Mouse (Mus musculus) spleen, postnatal 36 days (tissue): ENCODE data around the gene Fgf10.

Source experiments
- DNase-seq, 2 experiments: peaks; one replicate each; pipeline ENCODE4 v3.0.0; 2022; ENCODE audit warnings: low spot score in 2 of 2, mixed read lengths in 1 of 2

The Fgf10 gene

DNA sequence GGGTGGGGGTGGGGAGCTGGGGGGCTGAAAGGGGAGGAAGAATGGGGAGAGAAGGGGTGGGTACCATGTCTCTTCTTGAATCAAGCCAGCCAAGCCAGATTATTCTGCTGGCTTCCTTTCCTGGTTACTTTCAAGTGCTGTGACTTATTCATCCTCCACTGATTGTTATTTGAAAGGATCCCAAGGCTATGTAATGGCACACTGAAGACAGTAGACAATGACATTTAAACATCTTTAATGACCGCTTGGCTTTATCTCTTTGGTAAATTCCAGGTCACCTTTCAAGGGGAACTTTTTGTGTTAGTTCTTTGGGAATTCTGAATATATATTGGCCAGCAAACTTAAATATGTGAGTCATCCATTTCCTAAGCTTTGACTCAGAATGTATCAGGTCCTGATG lies 47.1 kb downstream of the Fgf10 start:
- no peak for DNase-seq

DNA sequence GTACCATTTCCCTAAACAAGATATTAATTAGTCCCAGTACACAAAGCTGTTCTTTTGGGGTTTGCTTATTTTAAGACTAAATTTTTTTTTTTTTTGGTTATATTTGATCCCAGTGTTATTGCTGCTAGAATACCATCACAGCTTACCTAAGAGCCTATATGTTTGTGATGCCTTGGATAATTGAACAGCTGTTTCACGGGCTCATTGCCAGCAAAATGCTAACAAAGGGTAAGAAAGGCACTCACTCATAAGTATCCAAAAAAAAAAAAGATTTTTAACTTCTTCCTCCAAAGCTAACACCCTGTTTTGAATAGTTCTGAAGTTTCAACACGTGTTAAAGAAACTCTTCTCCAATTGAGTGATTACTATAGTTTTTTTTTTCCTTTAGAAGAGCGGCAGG lies 48.8 kb downstream of the Fgf10 start:
- DNase-seq = no peak

DNA sequence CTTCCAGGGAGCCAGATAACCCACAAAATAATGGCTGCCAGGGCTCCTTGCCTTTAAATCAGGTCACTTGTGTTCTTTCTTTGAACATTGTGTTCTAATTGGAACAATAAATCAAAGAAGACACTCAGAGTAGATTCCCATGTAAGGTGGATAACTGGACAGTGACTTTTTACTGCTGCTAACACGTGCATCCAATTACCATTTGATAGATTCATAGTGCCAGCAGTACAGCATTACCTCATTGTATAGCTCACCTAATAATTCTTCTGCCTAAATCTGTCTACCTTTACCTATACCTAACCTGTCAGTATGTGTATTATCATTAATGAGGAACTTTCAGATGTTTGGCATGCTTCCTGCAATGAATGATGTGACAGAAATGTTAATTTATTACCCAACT lies 52.1 kb downstream of the Fgf10 start:
- DNase-seq = no peak

DNA sequence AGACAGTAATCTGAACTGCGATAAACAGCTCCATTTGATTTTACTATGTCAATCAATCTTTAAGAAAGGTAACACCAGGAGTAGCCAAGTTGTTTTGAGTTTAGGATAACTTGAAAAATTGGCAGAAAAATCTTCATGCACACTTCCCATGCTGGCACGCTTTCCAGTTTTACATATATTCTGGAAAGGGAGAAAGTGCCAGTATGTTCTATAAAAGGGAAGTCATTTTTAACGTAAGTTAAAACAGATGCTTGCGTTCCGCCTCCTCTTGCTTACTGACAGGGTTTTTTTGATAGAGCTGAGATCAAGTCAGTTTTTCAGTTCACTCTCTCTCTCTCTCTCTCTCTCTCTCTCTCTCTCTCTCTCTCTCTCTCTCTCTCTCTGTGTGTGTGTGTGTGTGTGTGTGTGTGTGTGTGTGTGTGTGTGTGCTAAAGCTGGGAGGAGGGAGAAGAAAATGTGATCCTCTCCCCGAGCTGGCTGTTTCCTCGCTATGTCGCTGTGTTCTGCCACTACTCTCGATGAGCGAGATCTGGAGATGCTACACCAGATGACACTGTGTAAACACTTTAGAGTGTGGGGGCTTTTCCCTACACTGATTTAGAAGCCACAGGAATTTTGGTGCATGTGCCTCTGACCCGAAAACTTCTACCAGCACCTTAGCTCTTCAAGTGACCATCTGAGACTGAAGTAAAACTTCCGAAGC lies 62.4 kb downstream of the Fgf10 start:
- no peak for DNase-seq

DNA sequence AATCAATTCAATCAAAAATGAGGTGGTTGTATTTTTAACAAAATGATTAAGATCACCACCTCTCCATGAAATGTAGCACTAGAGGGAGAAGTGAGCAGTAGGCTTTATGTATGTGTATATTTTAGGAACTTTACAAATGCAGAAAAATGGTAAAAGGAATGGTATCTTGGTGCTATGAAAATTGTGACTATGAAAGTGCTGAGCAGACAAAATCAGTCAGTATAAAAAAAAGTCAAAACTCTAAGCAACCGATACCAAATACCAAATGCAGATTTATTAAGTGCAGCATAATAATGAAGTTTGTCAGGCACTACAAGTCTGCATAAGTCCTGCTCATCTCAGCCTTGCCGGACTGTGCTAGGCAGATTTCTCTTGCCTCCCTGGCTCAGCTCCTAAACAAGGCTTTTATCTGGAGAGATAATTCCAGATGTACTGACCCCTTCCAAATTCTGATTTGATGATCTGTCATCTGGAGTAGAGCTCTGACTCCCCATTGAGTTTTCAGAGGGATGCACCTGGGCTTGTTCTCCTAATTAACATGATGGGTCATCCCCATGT lies 70.3 kb downstream of the Fgf10 start:
- no peak for DNase-seq

DNA sequence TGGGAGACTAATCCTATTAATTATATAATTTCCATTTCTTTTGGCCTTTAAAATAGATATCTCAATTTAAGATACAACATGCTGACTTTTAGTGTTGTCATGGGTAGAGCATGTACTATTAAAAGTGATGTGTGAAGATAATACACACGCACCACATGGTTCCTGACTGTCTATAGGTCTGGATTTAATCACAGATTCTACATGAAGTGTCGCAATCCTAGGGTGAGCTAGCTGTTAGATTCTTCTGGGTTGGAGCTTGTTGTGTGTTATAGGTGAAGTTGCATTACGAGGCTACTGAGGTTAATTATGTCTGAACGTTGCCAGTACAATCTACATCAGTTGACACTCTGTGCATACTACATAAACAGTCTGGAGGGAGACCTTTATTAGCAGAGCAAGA lies 73.2 kb downstream of the Fgf10 start:
- DNase-seq = no peak

DNA sequence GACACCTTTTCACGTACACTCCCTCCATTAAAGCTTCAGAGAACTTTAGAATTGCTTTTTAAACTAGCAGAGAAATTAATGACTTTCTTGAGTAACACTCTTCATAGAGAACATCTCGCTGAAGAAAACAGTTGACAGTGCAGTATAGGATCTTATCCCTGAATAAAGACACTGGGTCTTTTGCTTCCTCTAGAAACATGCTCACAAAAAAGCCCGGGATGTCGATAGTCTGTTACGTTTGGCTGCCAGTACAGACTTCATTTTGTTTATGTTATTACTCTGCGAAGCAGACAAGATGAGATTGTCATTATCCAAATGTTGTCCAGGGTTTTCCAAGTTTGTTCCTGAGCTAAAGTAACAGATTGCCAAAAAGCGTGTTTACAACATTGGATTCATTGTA lies 75.2 kb downstream of the Fgf10 start:
- no peak for DNase-seq

DNA sequence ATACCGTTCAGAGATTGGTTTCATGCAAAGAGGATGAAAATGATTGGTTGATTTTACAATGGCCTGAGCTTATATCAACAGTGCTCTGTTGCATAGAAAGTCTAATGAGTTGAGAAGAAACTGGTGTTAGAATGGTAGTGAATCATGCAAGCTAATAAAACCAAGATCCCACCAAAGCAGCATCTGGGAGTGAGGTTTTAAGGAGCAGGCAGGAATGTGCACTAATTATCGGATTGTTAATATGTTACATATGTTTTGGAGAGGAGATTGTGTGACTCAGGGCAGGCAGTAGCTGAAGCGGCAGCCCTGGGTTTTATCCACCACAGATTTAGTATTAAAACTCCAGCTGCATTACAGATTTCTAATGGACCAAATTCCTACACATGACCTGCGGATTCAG lies 76.8 kb downstream of the Fgf10 start:
- no peak for DNase-seq

DNA sequence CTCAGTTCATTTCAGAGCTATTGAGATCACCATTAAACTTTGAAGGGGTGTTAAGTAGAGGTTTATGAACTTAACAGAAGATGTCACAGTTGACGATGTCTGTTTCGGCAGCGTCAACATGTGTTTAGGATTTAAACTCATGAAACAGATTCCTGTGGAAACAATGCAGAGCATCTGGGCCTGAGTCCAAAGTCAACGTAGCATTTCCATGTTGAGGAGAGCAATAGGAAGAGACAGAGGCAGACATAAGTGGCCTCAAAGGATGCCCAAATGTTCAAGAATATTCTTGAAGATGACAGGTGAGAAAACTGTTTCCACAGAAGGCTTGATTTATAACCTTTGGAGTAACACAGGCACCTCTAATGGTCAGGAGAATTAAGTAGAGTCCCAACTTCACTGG lies 84.4 kb downstream of the Fgf10 start:
- no peak for DNase-seq

DNA sequence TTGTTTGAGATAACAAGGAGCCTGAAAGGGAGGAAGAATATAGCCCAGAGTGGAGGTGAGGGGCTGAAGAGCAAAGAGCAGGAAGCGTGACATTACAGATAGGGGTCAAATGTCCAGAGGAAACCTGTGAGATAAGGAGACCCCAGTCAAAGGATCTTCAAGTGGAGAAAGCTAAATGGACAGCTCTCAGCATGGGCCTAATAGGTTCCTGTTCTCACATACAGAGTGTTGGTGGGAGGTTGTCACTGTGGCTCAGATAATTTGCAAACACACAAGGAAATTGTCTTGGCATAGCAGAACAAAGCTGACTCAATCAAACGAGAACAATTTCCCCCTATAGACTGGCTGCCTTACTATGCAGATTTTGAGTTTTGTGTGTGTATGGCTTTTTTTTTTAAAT lies 89.4 kb downstream of the Fgf10 start:
- DNase-seq = no peak

DNA sequence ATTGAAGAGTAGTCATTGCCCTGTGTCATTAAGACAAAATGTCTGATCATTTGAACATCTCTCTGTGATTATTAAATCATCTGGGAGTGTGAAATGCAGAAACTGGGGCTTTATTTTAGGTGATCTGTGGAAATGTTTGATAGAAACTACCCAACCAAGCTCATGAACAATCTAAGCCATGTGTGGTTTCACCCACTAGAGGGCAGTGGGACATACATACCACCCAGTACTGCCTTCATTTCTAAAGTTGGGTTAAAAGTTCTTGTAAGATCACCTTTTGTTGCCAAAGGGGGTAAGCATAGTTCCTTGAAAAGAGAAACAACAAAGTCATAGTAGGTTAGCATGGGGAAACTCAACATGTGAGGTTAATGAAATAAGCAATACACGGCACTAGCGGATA lies 93.4 kb downstream of the Fgf10 start:
- DNase-seq = no peak

DNA sequence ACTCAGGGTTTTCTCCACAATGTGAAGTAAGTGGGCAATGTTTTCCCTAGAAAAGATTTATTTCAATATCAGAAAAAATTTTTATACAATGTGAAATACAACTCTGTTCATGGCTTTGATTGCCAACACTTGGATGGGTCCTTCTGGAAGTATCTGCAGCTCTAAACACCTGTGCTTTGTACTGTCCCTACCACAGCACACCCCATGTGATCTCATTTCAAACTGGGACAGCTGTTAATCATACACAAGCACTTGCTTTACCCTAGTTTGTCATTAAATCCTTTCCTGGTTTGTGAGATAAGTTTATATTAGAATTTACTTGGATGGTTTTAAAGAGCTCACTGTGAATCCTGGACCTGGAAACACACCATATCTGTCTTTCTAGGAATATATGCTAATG lies 102.6 kb downstream of the Fgf10 start:
- DNase-seq = no peak

DNA sequence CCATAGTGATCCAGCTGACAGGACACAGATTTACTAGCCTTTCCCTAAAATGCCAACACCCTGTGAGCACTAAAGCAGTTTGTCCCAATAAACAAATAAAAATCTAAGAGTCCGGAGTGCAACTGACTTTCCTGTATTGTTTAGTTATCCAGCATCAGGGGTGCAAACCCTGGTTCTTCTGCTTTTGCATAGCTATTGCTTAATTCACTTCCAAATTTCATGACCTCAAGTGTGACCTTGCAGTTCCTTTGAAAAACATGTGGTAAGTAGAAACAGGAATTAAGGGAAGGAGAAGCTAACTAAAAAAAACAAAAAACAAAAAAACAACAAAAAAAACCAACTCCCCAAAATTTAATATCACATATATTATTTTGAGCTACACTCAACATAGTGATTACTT lies 105.6 kb downstream of the Fgf10 start:
- no peak for DNase-seq

DNA sequence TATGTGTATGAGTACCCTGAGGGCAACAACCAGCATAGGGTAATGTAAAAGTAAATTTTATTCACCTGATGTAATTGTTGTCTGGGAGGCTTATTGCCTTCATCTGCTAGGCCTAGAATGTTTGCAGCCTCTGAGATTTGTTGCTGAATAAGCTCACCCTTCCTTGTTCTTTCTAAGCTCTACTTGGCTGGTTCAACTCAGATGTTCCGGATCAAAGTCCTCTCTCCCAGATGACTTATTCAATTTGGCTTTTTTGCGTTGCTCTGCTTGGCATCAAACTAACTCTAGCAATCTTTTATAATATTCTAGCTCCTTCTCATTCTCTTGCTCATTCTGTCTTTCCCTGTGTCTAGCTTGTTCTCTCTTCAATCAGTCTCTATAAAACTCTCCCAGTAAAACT lies 109.6 kb downstream of the Fgf10 start:
- no peak for DNase-seq

DNA sequence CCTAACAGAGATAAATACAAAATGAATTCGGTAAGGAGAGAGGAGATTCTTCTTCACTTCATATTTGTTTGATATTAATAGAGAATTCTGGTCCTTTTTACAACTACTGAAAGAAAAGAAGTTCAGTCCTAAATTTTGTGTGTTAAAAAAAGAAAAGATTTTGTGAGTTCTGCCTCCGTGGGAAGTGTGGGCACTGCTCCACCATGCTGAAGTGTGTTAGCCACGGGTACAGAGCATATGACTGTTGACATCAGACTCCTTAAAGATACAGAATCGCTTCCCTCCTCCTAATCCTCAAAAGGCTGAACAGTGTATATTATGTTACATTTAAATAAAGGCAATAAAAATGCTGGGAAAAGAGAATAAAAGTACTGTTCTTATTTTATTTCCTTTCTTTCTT lies 122.2 kb downstream of the Fgf10 start:
- no peak for DNase-seq

DNA sequence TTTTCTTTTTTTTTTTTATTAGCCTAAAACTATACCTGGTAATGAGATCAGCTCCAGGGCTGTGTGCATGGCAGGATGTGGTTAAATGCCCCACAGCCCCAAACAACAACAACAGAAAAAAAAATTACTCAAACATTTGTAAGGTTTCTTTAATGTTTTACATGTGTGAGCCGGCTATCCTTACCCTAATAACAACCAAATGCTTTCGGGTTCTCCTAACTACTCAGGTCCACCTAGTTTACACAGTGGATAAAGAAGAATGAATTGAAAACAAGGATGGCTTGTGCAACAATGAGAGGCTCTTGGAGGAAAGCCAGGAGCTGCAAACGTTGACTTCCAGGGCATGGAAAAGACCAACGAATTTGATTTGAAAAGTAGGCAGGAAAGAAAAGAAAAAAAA lies 122.6 kb downstream of the Fgf10 start:
- DNase-seq = no peak

DNA sequence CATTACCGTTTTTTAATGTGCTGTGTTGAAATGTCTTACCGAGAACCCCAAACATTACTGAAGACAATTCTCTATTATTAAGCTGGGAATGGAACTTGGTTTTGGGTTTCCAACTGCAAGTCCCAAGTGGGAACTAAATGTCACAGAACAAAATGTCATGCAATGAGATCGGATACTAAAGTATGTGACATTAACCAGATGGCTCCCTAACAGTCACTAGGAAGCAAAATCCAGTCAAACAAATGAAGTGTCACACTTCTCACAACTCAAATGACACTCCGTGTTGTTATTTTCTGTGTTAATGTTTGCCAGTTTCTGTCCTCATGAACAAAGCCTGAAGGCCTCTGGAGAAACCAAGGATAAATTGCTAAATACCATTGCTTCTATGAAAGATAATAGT lies 130.6 kb downstream of the Fgf10 start:
- no peak for DNase-seq

DNA sequence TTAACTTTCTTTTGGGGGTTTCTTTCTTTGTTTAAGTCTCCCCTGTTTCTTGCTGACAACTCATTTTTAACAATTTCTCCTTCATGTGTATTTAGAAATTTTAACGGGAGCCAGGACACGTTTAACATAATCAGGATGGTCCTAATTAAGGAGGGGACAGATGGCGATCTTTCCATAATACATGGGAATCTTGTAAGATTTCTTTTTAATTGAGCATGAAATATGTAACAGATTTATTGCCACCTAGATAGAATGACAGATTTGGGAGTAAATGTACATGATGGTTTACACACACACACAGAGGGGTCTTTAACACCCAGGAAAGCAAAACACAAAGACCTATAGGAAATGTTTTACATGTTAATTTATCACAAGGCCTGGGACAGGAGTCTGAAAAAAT lies 137.1 kb downstream of the Fgf10 start:
- no peak for DNase-seq

DNA sequence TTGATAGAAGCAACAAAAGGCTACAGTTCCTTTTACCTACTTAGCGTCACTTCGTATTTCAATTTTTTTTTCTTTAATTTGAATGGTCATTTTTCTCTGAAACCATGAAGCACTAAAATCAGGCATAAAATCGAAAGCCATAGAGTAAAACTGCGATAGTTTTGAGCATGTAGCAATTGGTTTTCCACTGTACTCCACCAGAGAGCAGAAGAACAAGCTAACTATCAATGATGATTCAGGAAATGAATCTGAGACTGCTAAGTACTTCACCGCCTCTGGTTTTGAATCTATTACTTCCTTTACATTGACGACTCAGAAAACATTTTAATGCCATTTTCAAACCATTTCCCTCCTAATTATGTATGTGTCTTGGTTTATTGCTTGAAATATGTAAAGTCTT lies 150.2 kb downstream of the Fgf10 start:
- no peak for DNase-seq

DNA sequence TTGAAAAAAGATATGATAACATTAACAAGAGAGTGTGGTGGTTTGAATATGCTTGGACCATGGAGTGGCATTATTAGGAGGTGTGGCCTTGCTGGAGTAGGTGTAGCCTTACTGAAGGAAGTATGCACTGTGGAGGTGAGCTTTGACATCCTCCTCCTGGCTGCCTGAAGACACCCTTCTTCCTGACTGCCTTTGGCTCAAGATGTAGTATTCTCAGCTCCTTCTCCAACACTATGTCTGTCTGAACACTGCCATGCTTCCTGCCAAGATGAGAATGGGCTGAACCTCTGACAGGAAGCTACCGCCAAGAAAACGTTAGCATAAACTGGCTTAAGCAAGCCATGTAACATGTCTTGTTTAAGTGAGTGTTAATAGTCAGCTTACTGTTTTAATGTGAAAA lies 153.5 kb downstream of the Fgf10 start:
- no peak for DNase-seq

DNA sequence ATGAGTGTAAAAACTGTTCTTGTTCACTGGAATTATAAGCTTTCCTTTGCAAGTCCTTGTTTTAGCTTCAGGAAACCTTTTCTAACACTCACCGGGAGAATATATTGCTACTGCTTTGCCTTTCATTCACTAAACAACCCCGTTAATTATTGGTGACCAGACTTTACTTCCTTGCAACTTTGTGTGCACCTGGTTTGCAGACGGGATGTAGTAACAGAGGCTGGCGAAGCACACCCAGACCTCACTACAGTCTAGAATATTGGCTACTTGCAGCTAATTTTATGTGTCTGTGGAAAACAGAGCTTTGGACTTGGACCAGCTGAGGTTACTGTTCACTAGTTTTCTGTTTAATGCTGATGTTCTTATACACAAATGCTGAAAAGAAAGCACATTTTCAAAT lies 155.5 kb downstream of the Fgf10 start:
- DNase-seq = no peak

DNA sequence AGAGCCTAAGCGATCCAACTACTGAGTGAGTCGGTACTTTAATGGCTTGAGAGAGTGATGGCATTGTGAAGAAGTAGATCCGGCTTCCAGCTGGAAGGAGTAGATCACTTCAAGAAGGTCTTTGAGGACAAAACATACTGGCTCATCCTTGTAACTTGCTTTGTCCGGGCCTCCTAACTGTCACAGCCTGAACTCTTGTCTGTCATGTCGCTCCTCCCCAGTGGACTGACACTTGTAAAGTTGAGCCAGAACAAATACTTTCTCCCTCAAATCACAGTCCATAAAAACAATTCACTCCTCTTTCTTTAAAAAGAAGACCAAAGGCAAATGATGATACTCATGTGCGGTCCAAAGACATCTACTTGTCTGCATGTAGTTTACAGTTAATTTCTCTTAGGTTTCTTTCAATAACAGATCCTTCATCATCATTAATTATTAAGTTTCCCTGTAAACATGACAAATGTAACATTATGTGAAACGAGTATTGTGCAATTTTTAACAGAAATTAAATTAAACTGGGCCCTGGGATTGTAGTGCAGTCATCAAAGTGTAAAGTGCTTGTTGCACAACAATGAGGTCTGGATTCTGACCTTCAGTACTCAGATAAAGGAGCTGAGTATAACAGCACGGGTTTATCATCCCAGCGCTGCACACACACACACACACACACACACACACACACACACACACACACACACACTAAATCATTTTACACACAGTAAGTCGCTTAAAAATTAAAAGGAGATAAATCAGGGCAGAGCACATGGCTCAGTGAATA lies 159.2 kb downstream of the Fgf10 start:
- no peak for DNase-seq

DNA sequence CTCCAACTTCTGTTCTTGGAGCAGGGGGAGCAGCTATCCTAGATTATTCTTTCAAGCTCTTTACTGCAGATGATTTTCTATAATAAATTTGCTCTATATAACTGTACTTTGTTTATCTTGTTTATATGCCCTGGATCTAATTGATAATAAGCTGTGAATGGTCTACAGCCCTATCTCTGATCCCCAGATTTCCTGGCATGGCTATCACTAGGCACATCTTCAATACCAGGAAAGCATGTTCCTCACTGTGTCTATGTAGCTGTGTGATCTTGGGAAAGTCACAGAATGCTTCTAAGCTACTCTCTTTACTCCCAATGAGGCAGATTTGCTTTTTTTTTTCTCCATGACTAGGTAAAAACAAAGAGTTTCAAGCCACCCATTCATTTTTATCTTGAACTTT lies 164.4 kb downstream of the Fgf10 start:
- DNase-seq = no peak
